Mouse (Mus musculus): ENCODE measurements around the gene Gm20894.
"Not testable (repeated sequence)": the region's sequence is repeated elsewhere in the genome, so short reads cannot be mapped to it uniquely, and the experiment has no call there.

Gm20894 gene

DNA sequence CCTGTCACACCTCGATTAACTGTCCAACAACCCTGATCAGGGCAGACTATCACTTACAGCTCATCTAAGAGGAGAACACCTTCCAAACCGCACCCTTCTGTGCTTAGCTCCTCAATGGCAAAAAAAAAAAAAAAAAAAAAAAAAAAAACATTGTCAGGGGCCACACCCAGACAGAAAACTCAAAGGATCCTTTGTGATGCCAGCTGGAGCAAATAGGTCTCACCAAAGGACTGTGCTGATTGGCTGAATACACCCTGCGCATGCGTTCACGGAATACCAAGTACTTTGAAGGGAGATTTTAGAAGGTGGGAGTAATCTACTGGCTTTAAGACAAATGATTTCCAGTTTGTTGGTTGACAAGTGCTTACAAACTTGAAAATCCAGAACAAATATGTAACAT, at the start of gene Gm20894:
Gene Gm20894, minus strand, starts transcription at position 101 of the 400 bp plus-strand sequence.
- not testable (repeated sequence) for DNase-seq (ENCODE audit: low read depth, low spot score)
